Mouse (Mus musculus) neural tube, embryonic 13.5 days (tissue): ENCODE data around the gene Hivep3. TPM values are rescaled to one million over a fixed set of nuclear protein-coding genes. Genes with fewer than 3 reads are reported as not detected.

ENCODE experiments used
- ATAC-seq: fragments of 200-750 bp; cut with Nextera tagmentation; 2 replicates; pipeline ENCODE4 v1.8.0; 2017; ENCODE audit warnings: low read depth, mild to moderate bottlenecking, moderate TSS enrichment, moderate library complexity
- H3K27ac ChIP-seq: fragments of 300-500 bp; sonication (generic); replicated peaks from 2 replicates; pipeline ENCODE4 v1.5.1; 2015; ENCODE audit warnings: moderate library complexity, mild to moderate bottlenecking, inconsistent platforms
- H3K27me3 ChIP-seq: fragments of 300-500 bp; sonication (generic); 2 replicates; pipeline ENCODE4 v1.6.1; 2015; ENCODE audit warnings: mild to moderate bottlenecking, inconsistent platforms
- H3K36me3 ChIP-seq: fragments of 300-500 bp; sonication (generic); 2 replicates; pipeline ENCODE4 v1.6.1; 2015; ENCODE audit warnings: mild to moderate bottlenecking, inconsistent platforms
- H3K4me1 ChIP-seq: fragments of 300-500 bp; sonication (generic); replicated peaks from 2 replicates; pipeline ENCODE4 v1.6.1; 2015; ENCODE audit warnings: inconsistent platforms
- H3K4me2 ChIP-seq: fragments of 300-500 bp; sonication (generic); 2 replicates; pipeline ENCODE4 v1.6.1; 2015; ENCODE audit warnings: inconsistent platforms, mild to moderate bottlenecking, moderate library complexity
- H3K4me3 ChIP-seq: fragments of 300-500 bp; sonication (generic); 2 replicates; pipeline ENCODE4 v1.5.1; 2015; ENCODE audit warnings: mild to moderate bottlenecking, inconsistent platforms
- H3K9ac ChIP-seq: fragments of 300-500 bp; sonication (generic); 2 replicates; pipeline ENCODE4 v1.6.1; 2015; ENCODE audit warnings: moderate library complexity, mild to moderate bottlenecking, inconsistent platforms
- H3K9me3 ChIP-seq: fragments of 300-500 bp; sonication (generic); 2 replicates; pipeline ENCODE4 v1.6.1; 2016; ENCODE audit warnings: inconsistent platforms
- WGBS: fragments of 180-500 bp; shearing (Covaris S2); methylation state at CpG from one replicate; pipeline ENCODE4 v1.1.7; 2015; 5-methylcytosine and 5-hydroxymethylcytosine counted together
- polyA plus RNA-seq: library from polyadenylated mRNA; unstranded; fragments of >200 nt; fragmentation: Nextera tagmentation; extraction: Ambion mirVana; gene quantifications from 2 replicates; pipeline ENCODE4 v1.2.1, GENCODE M21; 2015

Gene Hivep3
- polyA plus RNA-seq, 1 experiment from 2014 or later: 20.6 TPM

- ATAC-seq: no peak
- 89% methylated on average over 6 of the region's 6 CpGs for WGBS
- peaks cover 17% of the 10 kb centered on the region for H3K9me3 ChIP-seq
- H3K9ac ChIP-seq: no peak overlapping the region
- H3K36me3 ChIP-seq: no peaks in the 10 kb centered on the region
- no peak overlapping the region for H3K4me3 ChIP-seq
- H3K27me3 ChIP-seq: no peaks in the 10 kb centered on the region
- peaks cover 32% of the 10 kb centered on the region for H3K4me1 ChIP-seq
- no peak overlapping the region for H3K4me2 ChIP-seq
- H3K27ac ChIP-seq: no peak overlapping the region
These were observed 214.8 kb downstream of the Hivep3 start for GRCm38 (mm10) chr4:119948406-119948805.

GRCm38 (mm10) chr4:119948922-119949614, 215.5 kb downstream of the Hivep3 start:
- no peak overlapping the region for H3K4me3 ChIP-seq
- H3K9ac ChIP-seq: no peak overlapping the region
- WGBS: 84% methylated on average over 12 of the region's 12 CpGs
- no peak overlapping the region for H3K4me2 ChIP-seq
- H3K27ac ChIP-seq: no peak overlapping the region
- H3K36me3 ChIP-seq: no peaks in the 10 kb centered on the region
- peaks cover 32% of the 10 kb centered on the region for H3K4me1 ChIP-seq
- no peaks in the 10 kb centered on the region for H3K27me3 ChIP-seq
- H3K9me3 ChIP-seq: peaks cover 17% of the 10 kb centered on the region
- no peak for ATAC-seq

- Histone ChIP-seq H3K4me2 (no peak overlapping the region), H3K9me3 (peaks cover 10% of the 10 kb centered on the region), H3K4me1 (peaks cover 32% of the 10 kb centered on the region), H3K36me3 (no peaks in the 10 kb centered on the region), H3K27me3 (no peaks in the 10 kb centered on the region), H3K4me3 (no peak overlapping the region), H3K27ac (no peak overlapping the region), H3K9ac (no peak overlapping the region)
- ATAC-seq: no peak
- 79% methylated on average over 5 of the region's 5 CpGs for WGBS
These were observed 216.6 kb downstream of the Hivep3 start for GRCm38 (mm10) chr4:119950181-119950580.

- Histone ChIP-seq H3K4me3 (no peak overlapping the region), H3K4me1 (peaks cover 32% of the 10 kb centered on the region), H3K27ac (no peak overlapping the region), H3K9ac (no peak overlapping the region), H3K36me3 (no peaks in the 10 kb centered on the region), H3K27me3 (no peaks in the 10 kb centered on the region), H3K9me3 (peaks cover under 1% of the 10 kb centered on the region; the same call in 1 of the 2 replicates), H3K4me2 (no peak overlapping the region)
- WGBS: 88% methylated on average over 1 of the region's 1 CpGs
- ATAC-seq: no peak
These were observed 217.5 kb downstream of the Hivep3 start for GRCm38 (mm10) chr4:119951081-119951480.

GRCm38 (mm10) chr4:119955008-119955407, 221.4 kb downstream of the Hivep3 start:
- Histone ChIP-seq H3K9me3 (no peaks in the 10 kb centered on the region), H3K4me1 (peaks cover 12% of the 10 kb centered on the region; the same call in 1 of the 2 replicates), H3K36me3 (no peaks in the 10 kb centered on the region), H3K4me2 (no peak overlapping the region), H3K27me3 (no peaks in the 10 kb centered on the region), H3K4me3 (no peak overlapping the region), H3K27ac (no peak overlapping the region), H3K9ac (no peak overlapping the region)
- 89% methylated on average over 7 of the region's 7 CpGs for WGBS
- ATAC-seq: no peak

- Histone ChIP-seq H3K36me3 (no peaks in the 10 kb centered on the region), H3K27me3 (no peaks in the 10 kb centered on the region), H3K4me2 (no peak overlapping the region), H3K4me3 (no peak overlapping the region), H3K9me3 (no peaks in the 10 kb centered on the region), H3K9ac (no peak overlapping the region), H3K4me1 (no peaks in the 10 kb centered on the region), H3K27ac (no peak overlapping the region)
- WGBS: 88% methylated on average over 2 of the region's 2 CpGs
- no peak for ATAC-seq
These were observed 224.4 kb downstream of the Hivep3 start for GRCm38 (mm10) chr4:119957970-119958369.

- Histone ChIP-seq H3K27ac (no peak overlapping the region), H3K36me3 (no peaks in the 10 kb centered on the region), H3K27me3 (no peaks in the 10 kb centered on the region), H3K4me3 (no peak overlapping the region), H3K4me2 (no peak overlapping the region), H3K4me1 (no peaks in the 10 kb centered on the region), H3K9me3 (no peaks in the 10 kb centered on the region), H3K9ac (no peak overlapping the region)
- ATAC-seq: no peak
- WGBS: 85% methylated on average over 7 of the region's 7 CpGs
These were observed 225.7 kb downstream of the Hivep3 start for GRCm38 (mm10) chr4:119959293-119959692.

GRCm38 (mm10) chr4:119959873-119960272, 226.3 kb downstream of the Hivep3 start:
- Histone ChIP-seq H3K4me2 (no peak overlapping the region), H3K4me3 (no peak overlapping the region), H3K9ac (no peak overlapping the region), H3K27ac (no peak overlapping the region), H3K36me3 (no peaks in the 10 kb centered on the region), H3K27me3 (no peaks in the 10 kb centered on the region), H3K4me1 (no peaks in the 10 kb centered on the region), H3K9me3 (no peaks in the 10 kb centered on the region)
- WGBS: 77% methylated on average over 1 of the region's 1 CpGs
- ATAC-seq: no peak

- no peak for ATAC-seq
- no peaks in the 10 kb centered on the region for H3K4me1 ChIP-seq
- H3K4me3 ChIP-seq: no peak overlapping the region
- H3K36me3 ChIP-seq: no peaks in the 10 kb centered on the region
- no peaks in the 10 kb centered on the region for H3K27me3 ChIP-seq
- H3K9me3 ChIP-seq: no peaks in the 10 kb centered on the region
- H3K27ac ChIP-seq: no peak overlapping the region
- H3K4me2 ChIP-seq: no peak overlapping the region
- no peak overlapping the region for H3K9ac ChIP-seq
- WGBS: 81% methylated on average over 6 of the region's 6 CpGs
These were observed 226.9 kb downstream of the Hivep3 start for GRCm38 (mm10) chr4:119960523-119960922.

GRCm38 (mm10) chr4:119961164-119961563, 227.6 kb downstream of the Hivep3 start:
- Histone ChIP-seq H3K27me3 (no peaks in the 10 kb centered on the region), H3K9me3 (no peaks in the 10 kb centered on the region), H3K4me2 (no peak overlapping the region), H3K9ac (no peak overlapping the region), H3K4me1 (no peaks in the 10 kb centered on the region), H3K36me3 (no peaks in the 10 kb centered on the region), H3K4me3 (no peak overlapping the region), H3K27ac (no peak overlapping the region)
- WGBS: 86% methylated on average over 5 of the region's 5 CpGs
- no peak for ATAC-seq

GRCm38 (mm10) chr4:119962066-119962465, 228.5 kb downstream of the Hivep3 start:
- 84% methylated on average over 5 of the region's 5 CpGs for WGBS
- Histone ChIP-seq H3K9me3 (no peaks in the 10 kb centered on the region), H3K4me3 (no peak overlapping the region), H3K36me3 (no peaks in the 10 kb centered on the region), H3K4me1 (peaks cover 5% of the 10 kb centered on the region), H3K27me3 (no peaks in the 10 kb centered on the region), H3K4me2 (no peak overlapping the region), H3K9ac (no peak overlapping the region), H3K27ac (no peak overlapping the region)
- no peak for ATAC-seq

GRCm38 (mm10) chr4:119966105-119967072, 232.8 kb downstream of the Hivep3 start:
- 63% methylated on average over 20 of the region's 20 CpGs for WGBS
- H3K9me3 ChIP-seq: no peaks in the 10 kb centered on the region
- no peaks in the 10 kb centered on the region for H3K36me3 ChIP-seq
- H3K4me3 ChIP-seq: no peak overlapping the region
- H3K27ac ChIP-seq: no peak overlapping the region
- ATAC-seq: no peak
- peaks cover 43% of the 10 kb centered on the region for H3K4me1 ChIP-seq
- no peaks in the 10 kb centered on the region for H3K27me3 ChIP-seq
- no peak overlapping the region for H3K4me2 ChIP-seq
- no peak overlapping the region for H3K9ac ChIP-seq
